Mouse (Mus musculus): ENCODE data around the gene Dync1i2. TPM values are rescaled to one million over a fixed set of nuclear protein-coding genes. Genes with fewer than 3 reads are reported as not detected.
A peak's percentile ranks its signal among the peaks of the same experiment; 100 is the strongest.

The Dync1i2 gene
- 78.5 and 82.2 TPM in 2 replicates for polyA plus RNA-seq (2014; fragmentation: Nextera tagmentation; extraction: Ambion mirVana)

DNA sequence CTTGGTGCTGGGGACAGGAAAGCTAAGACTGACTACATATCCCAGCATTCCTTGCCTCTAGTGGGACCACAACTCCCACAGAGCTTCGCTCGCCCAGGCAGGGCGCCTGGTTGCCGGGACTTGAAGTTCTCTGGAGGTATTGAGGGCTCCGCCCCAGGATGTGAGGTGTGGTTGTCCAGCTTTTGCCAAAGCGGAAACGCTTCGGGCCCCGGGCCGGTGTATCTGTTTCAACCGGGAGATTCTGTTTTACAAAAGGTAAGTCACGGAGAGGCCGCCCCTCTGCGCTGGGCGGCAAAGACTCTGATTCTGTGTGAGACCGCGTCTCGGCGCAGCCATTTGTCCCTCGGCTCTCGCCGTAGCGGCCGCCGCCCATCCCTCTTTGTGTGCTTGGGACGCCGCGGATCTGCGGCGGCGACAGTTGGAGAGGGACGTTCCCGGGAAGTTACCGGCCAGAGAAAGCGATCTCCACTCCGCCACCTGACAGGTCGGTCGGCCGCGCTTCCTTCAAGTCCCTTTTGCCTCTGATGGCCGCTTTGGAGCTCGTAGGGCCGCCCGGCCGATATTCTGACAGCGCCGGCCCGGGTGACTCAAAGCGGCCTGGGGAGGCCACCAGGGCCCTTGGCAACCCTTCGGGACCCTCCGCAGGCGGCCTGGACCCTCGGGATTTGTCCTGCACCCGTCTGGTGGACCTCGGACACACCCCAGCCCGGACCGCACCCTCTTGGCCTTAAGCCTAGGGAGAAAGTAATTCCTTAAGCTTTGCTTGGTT, at the start of gene Dync1i2:
Gene Dync1i2 (plus strand): TSS at position 116 of the 769 bp plus-strand sequence.
- H3K4me1 ChIP-seq (replicated peaks; ENCODE audit: control insufficient read depth, insufficient read depth, low read length): 0 out of 2 replicates have a peak, but pooled peaks cover 2% of the 10 kb centered on the region
- DNase-seq (ENCODE audit: low spot score) (peak; percentile 85), ATAC-seq (replicated peaks; ENCODE audit: low FRiP score) (peak; percentile 99)
- no peaks in the 10 kb centered on the region for H3K27me3 ChIP-seq (replicated peaks; ENCODE audit: control insufficient read depth, insufficient read depth, low read length)
- H3K36me3 ChIP-seq (ENCODE audit: control insufficient read depth, insufficient read depth, low read length): no peaks in the 10 kb centered on the region; the same call in 1 of the 2 replicates
- under 1% methylated on average over 57 of the region's 57 CpGs for WGBS
- peak within 1 kb of the TSS; percentile 71 for H3K4me2 ChIP-seq
- peak within 1 kb of the TSS; percentile 94 for H3K9ac ChIP-seq (ENCODE audit: low read depth, low read length)
- H3K4me3 ChIP-seq (ENCODE audit: low read depth, low read length): peak within 1 kb of the TSS; percentile 90
- H3K9me3 ChIP-seq (ENCODE audit: control insufficient read depth, low read length): no peaks in the 10 kb centered on the region
- peak within 1 kb of the TSS; percentile 47 for H3K27ac ChIP-seq (ENCODE audit: low read depth, low read length)

DNA sequence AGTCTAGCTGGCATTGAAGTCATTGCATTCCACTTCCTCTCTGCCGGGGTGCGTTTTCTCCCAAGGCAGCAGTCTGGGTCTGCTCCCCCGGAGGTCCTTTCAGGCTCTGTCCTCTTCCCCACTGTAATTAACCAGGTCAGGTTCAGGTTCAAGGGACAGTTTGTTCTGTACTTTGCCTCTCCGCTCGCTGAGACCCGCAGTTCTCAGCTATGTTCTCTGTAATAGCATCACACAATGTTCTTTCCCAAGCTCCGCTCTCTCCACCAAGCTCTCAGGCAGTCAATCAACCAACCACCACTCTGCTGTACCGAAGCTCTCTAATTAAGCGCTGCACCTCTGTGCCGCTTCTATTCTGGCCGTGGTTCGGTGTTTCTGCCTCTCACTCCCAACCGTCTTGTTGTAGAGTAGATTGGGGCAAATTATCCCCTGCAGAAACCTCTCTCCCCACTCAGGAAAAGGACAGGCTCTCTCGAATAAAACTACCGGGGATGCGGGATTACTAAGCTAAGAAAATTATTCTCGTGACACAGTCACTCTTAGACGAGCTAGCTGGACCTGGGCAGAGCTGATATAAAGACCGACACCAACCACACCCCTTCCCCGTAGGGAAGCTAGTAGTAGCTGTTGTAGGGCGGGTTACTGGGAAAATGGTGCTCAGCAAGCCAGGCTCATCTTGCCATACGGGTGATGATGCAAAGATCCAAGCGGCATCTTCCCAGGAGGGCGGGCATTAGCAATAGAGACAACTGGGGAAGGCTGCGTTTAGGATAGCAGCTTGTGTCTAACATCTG, 48.5 kb upstream of the Dync1i2 start:
- DNase-seq (ENCODE audit: low spot score): no peak

DNA sequence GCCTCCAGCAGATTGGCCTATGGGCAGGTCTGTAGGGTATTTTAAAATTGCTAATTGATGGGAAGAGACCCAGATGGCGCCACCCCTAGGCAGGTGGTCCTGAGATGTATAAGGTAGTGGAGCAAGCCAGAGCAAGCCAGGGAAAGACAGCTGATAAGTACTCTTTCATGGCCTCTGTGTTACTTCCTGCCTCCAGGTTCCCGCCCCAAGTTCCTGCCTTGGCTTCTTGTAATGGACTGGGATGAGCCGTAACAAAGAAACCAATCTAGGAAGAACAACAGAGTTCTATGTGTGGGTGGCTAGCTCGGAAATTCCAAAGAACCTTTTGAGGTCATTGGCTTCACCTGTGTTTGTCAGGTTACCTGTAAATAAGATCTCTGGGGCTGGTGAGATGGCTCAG, 44.3 kb upstream of the Dync1i2 start:
- Histone ChIP-seq H3K9ac (ENCODE audit: low read depth, low read length) (no peak overlapping the region), H3K27ac (ENCODE audit: low read depth, low read length) (no peak overlapping the region), H3K4me3 (ENCODE audit: low read depth, low read length) (no peak overlapping the region), H3K36me3 (ENCODE audit: control insufficient read depth, insufficient read depth, low read length) (no peaks in the 10 kb centered on the region), H3K27me3 (replicated peaks; ENCODE audit: control insufficient read depth, insufficient read depth, low read length) (no peaks in the 10 kb centered on the region), H3K4me2 (no peak overlapping the region), H3K9me3 (ENCODE audit: control insufficient read depth, low read length) (no peaks in the 10 kb centered on the region), H3K4me1 (replicated peaks; ENCODE audit: control insufficient read depth, insufficient read depth, low read length) (peaks cover 9% of the 10 kb centered on the region)
- 74% methylated on average over 4 of the region's 4 CpGs for WGBS
- DNase-seq (ENCODE audit: low spot score): no peak
- no peak for ATAC-seq (replicated peaks; ENCODE audit: low FRiP score)

More for the DNA sequence above, 48.5 kb upstream of the Dync1i2 start:
- H3K9ac ChIP-seq (ENCODE audit: low read depth, low read length): peak overlapping the region; percentile 17; the same call in 1 of the 2 replicates
- H3K4me3 ChIP-seq (ENCODE audit: low read depth, low read length): no peak overlapping the region
- H3K4me2 ChIP-seq: peak overlapping the region; percentile 33; the same call in 1 of the 2 replicates
- H3K4me1 ChIP-seq (replicated peaks; ENCODE audit: control insufficient read depth, insufficient read depth, low read length): peaks cover 15% of the 10 kb centered on the region
- 70% methylated on average over 25 of the region's 25 CpGs for WGBS
- H3K27ac ChIP-seq (ENCODE audit: low read depth, low read length): no peak overlapping the region
- no peaks in the 10 kb centered on the region for H3K27me3 ChIP-seq (replicated peaks; ENCODE audit: control insufficient read depth, insufficient read depth, low read length)
- H3K36me3 ChIP-seq (ENCODE audit: control insufficient read depth, insufficient read depth, low read length): no peaks in the 10 kb centered on the region
- H3K9me3 ChIP-seq (ENCODE audit: control insufficient read depth, low read length): no peaks in the 10 kb centered on the region
- peak; percentile 79 for ATAC-seq (replicated peaks; ENCODE audit: low FRiP score)

DNA sequence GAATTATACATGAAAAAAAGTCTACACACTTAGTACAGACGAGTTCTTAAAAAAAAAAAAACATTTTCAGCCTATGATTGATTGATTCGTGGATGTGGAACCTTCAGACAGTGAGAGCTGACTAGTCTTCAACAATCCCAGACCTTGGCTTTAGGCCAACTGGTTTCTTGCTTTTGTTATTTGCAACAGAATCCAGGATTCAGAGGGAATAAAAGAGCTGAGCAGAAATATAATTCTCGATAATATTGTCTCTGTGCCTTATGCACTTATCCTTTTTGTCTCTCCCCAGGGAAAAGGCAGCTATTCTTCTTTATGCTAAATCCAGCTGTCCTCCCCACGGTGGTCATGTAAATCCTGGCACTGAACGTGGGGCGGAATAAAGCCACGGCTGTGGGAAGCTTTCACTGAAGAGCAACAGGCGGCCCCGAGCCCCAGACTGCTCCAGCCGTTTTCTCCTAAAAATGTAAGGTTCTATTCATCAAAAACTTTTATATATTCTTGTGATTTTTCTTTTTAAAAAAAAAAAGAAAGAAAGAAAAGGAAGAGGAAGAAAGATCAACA, 43.0 kb upstream of the Dync1i2 start:
- H3K4me2 ChIP-seq: no peak overlapping the region
- 71% methylated on average over 10 of the region's 10 CpGs for WGBS

DNA sequence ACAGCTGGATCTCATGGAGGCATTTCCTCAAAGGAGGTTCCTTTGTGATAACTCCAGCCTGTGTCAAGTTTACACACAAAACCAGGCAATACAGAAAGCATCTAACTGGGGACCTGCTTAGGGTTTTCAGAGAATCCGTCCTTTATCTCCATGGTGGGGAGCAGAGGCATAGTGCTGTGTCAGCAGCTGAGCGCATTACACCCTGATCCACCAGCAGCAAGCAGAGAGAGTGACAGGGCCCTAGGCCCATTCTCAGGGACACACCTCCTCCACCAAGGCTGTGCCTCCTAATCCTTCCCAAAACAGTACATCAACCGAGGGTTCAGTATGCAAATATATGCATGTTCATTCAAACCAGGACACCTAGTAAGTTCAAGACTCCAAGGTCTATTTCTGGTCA, 38.5 kb upstream of the Dync1i2 start:
- Histone ChIP-seq H3K4me1 (replicated peaks; ENCODE audit: control insufficient read depth, insufficient read depth, low read length) (peaks cover 5% of the 10 kb centered on the region; the same call in 1 of the 2 replicates), H3K4me3 (ENCODE audit: low read depth, low read length) (no peak overlapping the region), H3K9ac (ENCODE audit: low read depth, low read length) (no peak overlapping the region), H3K36me3 (ENCODE audit: control insufficient read depth, insufficient read depth, low read length) (no peaks in the 10 kb centered on the region), H3K27me3 (replicated peaks; ENCODE audit: control insufficient read depth, insufficient read depth, low read length) (no peaks in the 10 kb centered on the region), H3K9me3 (ENCODE audit: control insufficient read depth, low read length) (no peaks in the 10 kb centered on the region), H3K27ac (ENCODE audit: low read depth, low read length) (no peak overlapping the region), H3K4me2 (no peak overlapping the region)
- no peak for DNase-seq (ENCODE audit: low spot score)
- ATAC-seq (replicated peaks; ENCODE audit: low FRiP score): no peak
- WGBS: 65% methylated on average over 3 of the region's 3 CpGs

More for the DNA sequence above, 43.0 kb upstream of the Dync1i2 start:
- DNase-seq (ENCODE audit: low spot score) (no peak), ATAC-seq (replicated peaks; ENCODE audit: low FRiP score) (no peak)
- no peaks in the 10 kb centered on the region for H3K36me3 ChIP-seq (ENCODE audit: control insufficient read depth, insufficient read depth, low read length)
- H3K27ac ChIP-seq (ENCODE audit: low read depth, low read length): no peak overlapping the region
- no peak overlapping the region for H3K4me3 ChIP-seq (ENCODE audit: low read depth, low read length)
- no peaks in the 10 kb centered on the region for H3K27me3 ChIP-seq (replicated peaks; ENCODE audit: control insufficient read depth, insufficient read depth, low read length)
- no peaks in the 10 kb centered on the region; the same call in 1 of the 2 replicates for H3K4me1 ChIP-seq (replicated peaks; ENCODE audit: control insufficient read depth, insufficient read depth, low read length)
- no peak overlapping the region for H3K9ac ChIP-seq (ENCODE audit: low read depth, low read length)
- H3K9me3 ChIP-seq (ENCODE audit: control insufficient read depth, low read length): no peaks in the 10 kb centered on the region

DNA sequence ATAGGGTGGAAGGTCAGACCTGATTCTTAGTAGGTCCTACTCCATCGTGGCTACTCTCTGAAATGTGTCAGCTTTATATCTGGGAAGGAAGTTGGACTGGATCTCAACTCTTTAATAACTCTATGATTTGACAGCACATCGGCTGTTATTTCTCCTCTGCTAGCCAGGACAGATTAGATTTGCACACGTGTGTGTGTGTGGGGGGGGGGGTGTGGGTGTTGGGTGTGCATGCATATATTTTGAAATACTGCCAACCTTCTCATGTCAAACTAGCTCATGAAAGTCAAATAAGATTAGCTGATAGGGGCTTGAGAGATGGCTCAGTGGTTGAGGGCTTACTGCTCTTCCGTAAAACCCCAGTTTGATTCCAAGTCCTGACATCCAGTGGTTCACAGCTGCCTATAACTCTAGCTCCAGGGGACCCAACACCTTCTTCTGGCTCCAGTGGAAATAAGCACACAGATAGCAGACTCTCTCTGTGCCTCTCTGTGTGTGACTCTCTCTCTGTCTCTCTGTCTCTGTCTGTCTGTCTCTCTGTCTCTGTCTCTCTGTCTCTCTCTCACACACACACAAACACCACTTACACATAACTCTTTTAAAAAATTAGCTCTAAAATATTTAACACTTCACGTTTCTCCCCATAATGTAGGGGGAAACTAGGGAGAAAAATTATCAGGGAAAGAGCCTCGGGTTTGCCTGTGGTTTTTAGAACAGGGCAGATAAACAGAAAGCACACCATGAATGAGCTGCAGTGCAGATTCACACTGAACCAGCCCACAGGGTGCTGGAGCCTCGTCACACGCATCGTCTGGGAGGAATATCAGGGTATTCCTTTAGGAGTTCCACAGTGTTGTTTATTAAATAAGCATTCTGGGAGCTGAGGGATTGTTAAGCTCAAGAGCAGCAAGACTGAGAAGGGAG, 34.9 kb upstream of the Dync1i2 start:
- DNase-seq (ENCODE audit: low spot score) (no peak), ATAC-seq (replicated peaks; ENCODE audit: low FRiP score) (no peak)
- H3K36me3 ChIP-seq (ENCODE audit: control insufficient read depth, insufficient read depth, low read length): no peaks in the 10 kb centered on the region
- H3K9ac ChIP-seq (ENCODE audit: low read depth, low read length): no peak overlapping the region
- H3K4me2 ChIP-seq: peak overlapping the region; percentile 19; the same call in 1 of the 2 replicates
- 44% methylated on average over 9 of the region's 9 CpGs for WGBS
- no peak overlapping the region for H3K4me3 ChIP-seq (ENCODE audit: low read depth, low read length)
- H3K9me3 ChIP-seq (ENCODE audit: control insufficient read depth, low read length): no peaks in the 10 kb centered on the region
- no peaks in the 10 kb centered on the region for H3K27me3 ChIP-seq (replicated peaks; ENCODE audit: control insufficient read depth, insufficient read depth, low read length)
- H3K4me1 ChIP-seq (replicated peaks; ENCODE audit: control insufficient read depth, insufficient read depth, low read length): peaks cover 5% of the 10 kb centered on the region; the same call in 1 of the 2 replicates
- H3K27ac ChIP-seq (ENCODE audit: low read depth, low read length): no peak overlapping the region

DNA sequence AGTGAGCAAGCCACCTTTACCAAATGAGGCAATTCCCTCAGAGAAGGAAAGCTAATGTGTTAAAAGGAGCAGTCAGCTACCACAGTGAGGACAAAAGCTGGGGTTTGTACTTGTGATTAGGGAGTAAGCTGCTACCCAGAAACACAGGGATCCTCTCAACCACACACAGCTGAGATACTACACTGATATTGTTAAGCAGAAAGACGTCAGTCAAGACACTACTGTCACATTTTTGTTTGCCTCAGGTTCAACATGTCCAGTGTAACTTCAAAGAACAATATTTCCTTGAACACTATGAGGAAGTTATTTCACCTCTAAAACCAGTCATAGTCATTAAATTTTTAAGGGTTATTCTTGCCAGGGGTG, 34.3 kb upstream of the Dync1i2 start:
- H3K4me2 ChIP-seq: peak overlapping the region; percentile 19; the same call in 1 of the 2 replicates
- no peaks in the 10 kb centered on the region for H3K27me3 ChIP-seq (replicated peaks; ENCODE audit: control insufficient read depth, insufficient read depth, low read length)
- peaks cover 5% of the 10 kb centered on the region; the same call in 1 of the 2 replicates for H3K4me1 ChIP-seq (replicated peaks; ENCODE audit: control insufficient read depth, insufficient read depth, low read length)
- no peak overlapping the region for H3K4me3 ChIP-seq (ENCODE audit: low read depth, low read length)
- no peak overlapping the region for H3K27ac ChIP-seq (ENCODE audit: low read depth, low read length)
- H3K9ac ChIP-seq (ENCODE audit: low read depth, low read length): no peak overlapping the region
- ATAC-seq (replicated peaks; ENCODE audit: low FRiP score) (no peak), DNase-seq (ENCODE audit: low spot score) (no peak)
- no peaks in the 10 kb centered on the region for H3K9me3 ChIP-seq (ENCODE audit: control insufficient read depth, low read length)
- 55% methylated on average over 1 of the region's 1 CpGs for whole genome bisulfite sequencing
- no peaks in the 10 kb centered on the region for H3K36me3 ChIP-seq (ENCODE audit: control insufficient read depth, insufficient read depth, low read length)

DNA sequence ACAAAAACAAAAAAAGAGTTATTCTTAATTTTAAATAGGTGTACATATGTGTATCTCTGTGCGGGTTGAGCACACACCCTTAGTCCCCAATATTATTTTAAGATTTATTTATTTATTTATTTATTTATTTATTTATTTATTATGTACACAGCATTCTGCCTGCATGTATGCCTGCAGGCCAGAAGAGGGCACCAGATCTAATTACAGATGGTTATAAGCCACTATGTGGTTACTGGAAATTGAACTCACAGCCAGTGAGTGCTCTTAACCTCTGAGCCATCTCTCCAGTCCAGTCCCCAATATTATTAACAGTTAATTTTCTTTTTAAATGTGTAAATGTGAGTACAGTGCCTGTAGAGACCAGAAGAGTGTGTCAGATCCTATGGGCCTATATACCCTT, 33.7 kb upstream of the Dync1i2 start:
- H3K27me3 ChIP-seq (replicated peaks; ENCODE audit: control insufficient read depth, insufficient read depth, low read length): no peaks in the 10 kb centered on the region

More for the DNA sequence above, 33.7 kb upstream of the Dync1i2 start:
- WGBS: 93% methylated on average over 1 of the region's 1 CpGs
- no peaks in the 10 kb centered on the region for H3K9me3 ChIP-seq (ENCODE audit: control insufficient read depth, low read length)
- no peak overlapping the region for H3K4me2 ChIP-seq
- H3K9ac ChIP-seq (ENCODE audit: low read depth, low read length): no peak overlapping the region
- H3K27ac ChIP-seq (ENCODE audit: low read depth, low read length): no peak overlapping the region
- peaks cover 5% of the 10 kb centered on the region; the same call in 1 of the 2 replicates for H3K4me1 ChIP-seq (replicated peaks; ENCODE audit: control insufficient read depth, insufficient read depth, low read length)
- ATAC-seq (replicated peaks; ENCODE audit: low FRiP score): no peak
- H3K4me3 ChIP-seq (ENCODE audit: low read depth, low read length): no peak overlapping the region
- DNase-seq (ENCODE audit: low spot score): no peak
- no peaks in the 10 kb centered on the region for H3K36me3 ChIP-seq (ENCODE audit: control insufficient read depth, insufficient read depth, low read length)

Data from liver, embryonic 11.5 days (tissue).